Mouse (Mus musculus) small intestine, adult 2 months (tissue): ENCODE measurements around the gene Psmb1.

Experiments used
- CTCF ChIP-seq: fragments of 200-500 bp; IDR thresholded peaks from 2 replicates; pipeline ENCODE4 v1.5.1; 2012; ENCODE audit warnings: low read depth, mild to moderate bottlenecking, control low read depth, inconsistent platforms, low read length, moderate library complexity, mixed read lengths; ENCODE audit not compliant: insufficient replicate concordance, insufficient read length; ENCODE audit errors: extremely low read depth
- POLR2A ChIP-seq: fragments of 200-500 bp; IDR thresholded peaks from 2 replicates; pipeline ENCODE4 v1.6.1; 2012; ENCODE audit warnings: low read depth, mild to moderate bottlenecking, control low read depth, inconsistent platforms, low read length, moderate library complexity

DNA sequence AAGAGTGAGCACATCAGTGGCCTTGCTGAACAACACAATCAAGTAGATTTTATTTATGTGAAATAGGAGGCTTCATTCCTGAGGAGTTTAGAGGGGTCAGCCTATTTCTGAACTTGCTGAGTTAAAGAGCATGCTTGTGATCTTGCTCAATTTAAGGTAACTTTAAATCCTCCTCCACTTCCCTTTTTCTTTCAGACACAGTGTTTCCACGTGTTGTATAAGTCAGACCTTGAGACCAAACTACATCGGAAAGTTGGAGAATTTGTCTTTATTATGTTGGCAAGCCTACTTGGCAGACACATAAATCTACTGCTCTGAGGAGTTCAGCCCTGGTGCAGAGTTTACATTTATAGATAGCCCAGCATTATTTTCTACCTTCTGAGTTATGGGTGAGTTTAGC is 29.3 kb upstream of the Psmb1 start:
- TF ChIP-seq POLR2A (no peak), CTCF (no peak)
